Mouse (Mus musculus): ENCODE data around the gene Olfr1168.
"Not testable (repeated sequence)": the region's sequence is repeated elsewhere in the genome, so short reads cannot be mapped to it uniquely, and the experiment has no call there.

Gene Olfr1168

GRCm38 (mm10) chr2:88181580-88181979, at the start of gene Olfr1168:
TSS of gene Olfr1168 (plus strand) at chr2:88181880.
- no peak for DNase-seq

- DNase-seq = not testable (repeated sequence)
Measured at GRCm38 (mm10) chr2:88155093-88155492, 26.6 kb upstream of the Olfr1168 start, which contains the start of gene Olfr1167. TSS of gene Olfr1167 (minus strand) at chr2:88155193.

GRCm38 (mm10) chr2:88220784-88221183, 39.1 kb downstream of the Olfr1168 start:
- DNase-seq = no peak

GRCm38 (mm10) chr2:88228234-88228633, 46.6 kb downstream of the Olfr1168 start, which contains the start of gene Olfr1170:
TSS of gene Olfr1170 (minus strand) at chr2:88228334.
- no peak for DNase-seq
